Mouse (Mus musculus) kidney, embryonic 16.5 days (tissue): Measurements from ENCODE around the gene Lhfp. TPM values are rescaled to one million over a fixed set of nuclear protein-coding genes. Genes with fewer than 3 reads are reported as not detected.

ENCODE experiments used
- ATAC-seq: fragments of 200-750 bp; cut with Nextera tagmentation; 2 replicates; pipeline ENCODE4 v1.8.0; 2017; ENCODE audit warnings: moderate TSS enrichment; ENCODE audit not compliant: low FRiP score, low TSS enrichment
- H3K27ac ChIP-seq: fragments of 300-500 bp; sonication (generic); 2 replicates; pipeline ENCODE4 v1.5.1; 2014; ENCODE audit warnings: low read length
- H3K27me3 ChIP-seq: fragments of 300-500 bp; sonication (generic); 2 replicates; pipeline ENCODE4 v1.6.1; 2014; ENCODE audit warnings: low read length, control low read depth, mixed read lengths; ENCODE audit not compliant: insufficient read depth
- H3K36me3 ChIP-seq: fragments of 300-500 bp; sonication (generic); 2 replicates; pipeline ENCODE4 v1.6.1; 2014; ENCODE audit warnings: low read length, control low read depth, mixed read lengths; ENCODE audit not compliant: insufficient read depth
- H3K4me1 ChIP-seq: fragments of 300-500 bp; sonication (generic); 2 replicates; pipeline ENCODE4 v1.6.1; 2014; ENCODE audit warnings: low read length, control low read depth, mixed read lengths; ENCODE audit not compliant: insufficient read depth
- H3K4me2 ChIP-seq: fragments of 300-500 bp; sonication (generic); replicated peaks from 2 replicates; pipeline ENCODE4 v1.6.1; 2014; ENCODE audit warnings: low read depth, low read length
- H3K4me3 ChIP-seq: fragments of 300-500 bp; sonication (generic); 2 replicates; pipeline ENCODE4 v1.5.1; 2014; ENCODE audit warnings: mild to moderate bottlenecking, low read length
- H3K9ac ChIP-seq: fragments of 300-500 bp; sonication (generic); replicated peaks from 2 replicates; pipeline ENCODE4 v1.6.1; 2014; ENCODE audit warnings: low read length
- H3K9me3 ChIP-seq: fragments of 300-500 bp; sonication (generic); 2 replicates; pipeline ENCODE4 v1.6.1; 2016; ENCODE audit warnings: low read length, control low read depth
- WGBS: fragments of 180-500 bp; shearing (Covaris S2); extraction: QIAGEN DNeasy Blood & Tissue Kit; methylation state at CpG from one replicate; pipeline ENCODE4 v1.1.7; 2014; 5-methylcytosine and 5-hydroxymethylcytosine counted together
- polyA plus RNA-seq: library from polyadenylated mRNA; unstranded; fragments of >200 nt; fragmentation: Nextera tagmentation; extraction: Ambion mirVana; gene quantifications from 2 replicates; pipeline ENCODE4 v1.2.1, GENCODE M21; 2015

Lhfp gene
- polyA plus RNA-seq, 1 experiment from 2014 or later: 139 TPM

- H3K9ac ChIP-seq: no peak overlapping the region
- H3K27me3 ChIP-seq: no peaks in the 10 kb centered on the region
- no peak overlapping the region for H3K4me3 ChIP-seq
- H3K27ac ChIP-seq: no peak overlapping the region
- 70% methylated on average over 5 of the region's 5 CpGs for WGBS
- no peaks in the 10 kb centered on the region for H3K36me3 ChIP-seq
- H3K4me1 ChIP-seq: peaks cover 3% of the 10 kb centered on the region; the same call in 1 of the 2 replicates
- H3K4me2 ChIP-seq: no peak overlapping the region
- no peaks in the 10 kb centered on the region for H3K9me3 ChIP-seq
- ATAC-seq: no peak
Measured at GRCm38 (mm10) chr3:53083717-53084116, 42.4 kb downstream of the Lhfp start.

GRCm38 (mm10) chr3:53084806-53085205 lies 43.5 kb downstream of the Lhfp start:
- H3K4me3 ChIP-seq: no peak overlapping the region
- H3K4me2 ChIP-seq: no peak overlapping the region
- 80% methylated on average over 8 of the region's 8 CpGs for WGBS
- peaks cover 3% of the 10 kb centered on the region; the same call in 1 of the 2 replicates for H3K4me1 ChIP-seq
- no peaks in the 10 kb centered on the region for H3K36me3 ChIP-seq
- no peaks in the 10 kb centered on the region for H3K27me3 ChIP-seq
- H3K9ac ChIP-seq: no peak overlapping the region
- no peaks in the 10 kb centered on the region for H3K9me3 ChIP-seq
- ATAC-seq: no peak
- H3K27ac ChIP-seq: no peak overlapping the region

- no peak overlapping the region for H3K27ac ChIP-seq
- H3K4me3 ChIP-seq: no peak overlapping the region
- no peaks in the 10 kb centered on the region for H3K36me3 ChIP-seq
- H3K4me2 ChIP-seq: no peak overlapping the region
- H3K27me3 ChIP-seq: no peaks in the 10 kb centered on the region
- no peaks in the 10 kb centered on the region for H3K9me3 ChIP-seq
- no peak overlapping the region for H3K9ac ChIP-seq
- WGBS: 63% methylated on average over 7 of the region's 7 CpGs
- H3K4me1 ChIP-seq: peaks cover 3% of the 10 kb centered on the region; the same call in 1 of the 2 replicates
- ATAC-seq: no peak
Measured at GRCm38 (mm10) chr3:53086481-53087155, 45.3 kb downstream of the Lhfp start.

DNA sequence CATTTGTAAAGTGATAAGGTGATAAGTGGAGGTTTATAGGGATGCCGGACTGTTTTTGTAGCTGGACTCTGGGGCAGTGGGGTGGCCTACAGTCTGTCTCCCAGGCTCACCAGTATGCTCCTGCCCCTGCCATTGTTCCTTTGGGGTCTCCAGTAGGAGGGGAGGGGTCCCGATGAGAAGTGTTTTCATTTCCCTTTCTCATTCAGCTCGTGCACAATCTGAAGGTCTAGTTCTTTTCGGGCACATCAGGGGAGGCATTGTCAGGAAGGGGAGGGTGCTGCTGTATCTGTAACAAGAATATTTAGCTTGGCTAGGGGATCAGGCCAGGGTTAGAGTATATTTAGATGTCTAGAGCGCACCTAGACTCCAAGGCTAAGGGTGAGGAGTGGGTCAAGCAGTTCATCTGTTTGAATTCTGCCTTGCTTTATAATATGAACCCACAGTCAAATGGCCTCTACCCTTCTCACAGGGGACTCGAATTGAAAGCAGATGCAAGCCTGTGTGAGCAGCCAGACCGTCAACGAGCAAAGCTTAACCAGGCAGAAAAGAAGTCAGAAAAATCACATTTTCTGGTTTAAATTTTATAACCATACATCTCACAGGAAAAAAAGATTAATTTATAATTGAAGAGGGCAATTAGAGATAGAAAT lies 46.0 kb downstream of the Lhfp start:
- Histone ChIP-seq H3K4me3 (no peak overlapping the region), H3K36me3 (no peaks in the 10 kb centered on the region), H3K4me2 (no peak overlapping the region), H3K27me3 (no peaks in the 10 kb centered on the region), H3K4me1 (peaks cover 3% of the 10 kb centered on the region; the same call in 1 of the 2 replicates), H3K27ac (no peak overlapping the region), H3K9me3 (no peaks in the 10 kb centered on the region), H3K9ac (no peak overlapping the region)
- ATAC-seq: no peak
- 49% methylated on average over 8 of the region's 8 CpGs for WGBS

GRCm38 (mm10) chr3:53089921-53090320 lies 48.6 kb downstream of the Lhfp start:
- no peaks in the 10 kb centered on the region for H3K9me3 ChIP-seq
- H3K27me3 ChIP-seq: no peaks in the 10 kb centered on the region
- no peak for ATAC-seq
- WGBS: 89% methylated on average over 2 of the region's 2 CpGs
- no peak overlapping the region for H3K4me3 ChIP-seq
- H3K4me1 ChIP-seq: peaks cover 3% of the 10 kb centered on the region; the same call in 1 of the 2 replicates
- no peaks in the 10 kb centered on the region for H3K36me3 ChIP-seq
- H3K4me2 ChIP-seq: no peak overlapping the region
- no peak overlapping the region for H3K27ac ChIP-seq
- no peak overlapping the region for H3K9ac ChIP-seq

- Histone ChIP-seq H3K27ac (no peak overlapping the region), H3K36me3 (no peaks in the 10 kb centered on the region), H3K4me1 (peaks cover 22% of the 10 kb centered on the region), H3K4me2 (no peak overlapping the region), H3K9ac (no peak overlapping the region), H3K4me3 (no peak overlapping the region), H3K27me3 (no peaks in the 10 kb centered on the region), H3K9me3 (no peaks in the 10 kb centered on the region)
- WGBS: 92% methylated on average over 3 of the region's 3 CpGs
- ATAC-seq: no peak
Measured at GRCm38 (mm10) chr3:53100210-53100609, 58.9 kb downstream of the Lhfp start.

DNA sequence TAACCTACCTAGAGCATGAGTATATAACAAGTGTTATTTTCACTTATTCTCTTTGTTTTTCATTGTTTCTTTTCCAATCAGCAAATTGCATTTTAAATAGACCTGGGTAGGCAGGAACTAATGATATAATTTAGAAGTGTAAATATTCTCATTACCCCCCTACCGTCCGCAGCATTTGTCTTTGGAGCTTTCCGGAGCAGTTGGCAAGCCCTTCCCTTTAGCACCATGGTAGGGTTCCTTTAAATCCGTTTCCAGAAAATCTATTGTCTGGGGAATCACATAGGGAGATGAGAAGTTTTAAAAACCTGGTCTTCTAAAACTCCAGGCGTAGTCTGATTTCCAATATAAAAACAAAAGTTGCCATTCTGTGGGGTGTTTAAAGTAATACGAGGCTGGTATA lies 59.5 kb downstream of the Lhfp start:
- no peaks in the 10 kb centered on the region for H3K36me3 ChIP-seq
- ATAC-seq: no peak
- no peak overlapping the region for H3K4me3 ChIP-seq
- H3K27me3 ChIP-seq: no peaks in the 10 kb centered on the region
- WGBS: 54% methylated on average over 6 of the region's 6 CpGs
- H3K4me2 ChIP-seq: no peak overlapping the region
- H3K4me1 ChIP-seq: peaks cover 28% of the 10 kb centered on the region
- no peaks in the 10 kb centered on the region for H3K9me3 ChIP-seq
- no peak overlapping the region for H3K9ac ChIP-seq
- H3K27ac ChIP-seq: no peak overlapping the region

GRCm38 (mm10) chr3:53101711-53102110 lies 60.4 kb downstream of the Lhfp start:
- H3K27me3 ChIP-seq: no peaks in the 10 kb centered on the region
- ATAC-seq: no peak

GRCm38 (mm10) chr3:53102131-53102756 lies 60.9 kb downstream of the Lhfp start:
- ATAC-seq: no peak
- H3K27ac ChIP-seq: no peak overlapping the region
- H3K9ac ChIP-seq: no peak overlapping the region
- H3K9me3 ChIP-seq: no peaks in the 10 kb centered on the region
- peaks cover 32% of the 10 kb centered on the region for H3K4me1 ChIP-seq
- WGBS: 8% methylated on average over 5 of the region's 5 CpGs
- no peak overlapping the region for H3K4me2 ChIP-seq
- no peak overlapping the region for H3K4me3 ChIP-seq
- H3K27me3 ChIP-seq: no peaks in the 10 kb centered on the region
- no peaks in the 10 kb centered on the region for H3K36me3 ChIP-seq

More at GRCm38 (mm10) chr3:53101711-53102110, 60.4 kb downstream of the Lhfp start:
- 45% methylated on average over 6 of the region's 6 CpGs for WGBS
- Histone ChIP-seq H3K4me2 (no peak overlapping the region), H3K9me3 (no peaks in the 10 kb centered on the region), H3K4me3 (no peak overlapping the region), H3K9ac (no peak overlapping the region), H3K4me1 (peaks cover 32% of the 10 kb centered on the region), H3K27ac (no peak overlapping the region), H3K36me3 (no peaks in the 10 kb centered on the region)

DNA sequence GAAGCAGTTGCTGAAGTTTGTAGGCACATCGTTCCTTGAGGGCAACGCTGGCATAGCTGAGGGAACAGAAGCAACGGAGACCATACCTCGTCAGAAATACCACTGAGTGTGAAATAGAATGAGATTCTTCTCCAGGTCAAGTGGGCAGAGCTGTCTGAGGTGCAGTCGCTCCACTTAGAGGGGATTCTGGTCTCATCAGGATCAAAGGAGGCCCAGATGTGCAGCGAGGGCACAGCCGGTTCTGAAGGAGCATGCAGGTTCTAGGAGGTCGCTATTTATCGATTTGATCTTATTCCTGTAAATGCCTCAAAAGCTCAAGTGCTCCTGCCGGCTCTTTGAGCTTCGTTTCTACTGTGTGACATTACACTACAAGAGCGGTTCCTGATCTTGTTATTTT lies 61.4 kb downstream of the Lhfp start:
- WGBS: 17% methylated on average over 12 of the region's 12 CpGs

More for the DNA sequence above, 61.4 kb downstream of the Lhfp start:
- H3K4me3 ChIP-seq: no peak overlapping the region
- H3K4me2 ChIP-seq: no peak overlapping the region
- no peak for ATAC-seq
- no peak overlapping the region for H3K27ac ChIP-seq
- no peaks in the 10 kb centered on the region for H3K36me3 ChIP-seq
- H3K9ac ChIP-seq: no peak overlapping the region
- no peaks in the 10 kb centered on the region for H3K27me3 ChIP-seq
- H3K4me1 ChIP-seq: peaks cover 32% of the 10 kb centered on the region
- H3K9me3 ChIP-seq: no peaks in the 10 kb centered on the region
